Mouse (Mus musculus) fat pad, adult 2 months (tissue): ENCODE measurements around the gene Gm49776.
"Not testable (repeated sequence)": the region's sequence is repeated elsewhere in the genome, so short reads cannot be mapped to it uniquely, and the experiment has no call there.

Experiments
- DNase-seq: peaks from one replicate; pipeline ENCODE4 v3.0.0-alpha.2; 2011; ENCODE audit warnings: low read depth, low spot score; ENCODE audit errors: extremely low read depth

Gm49776 gene

GRCm38 (mm10) chr16:18258221-18258620, at the start of gene Gm49776:
Gm49776 (minus strand) TSS chr16:18258321.
- no peak for DNase-seq

DNA sequence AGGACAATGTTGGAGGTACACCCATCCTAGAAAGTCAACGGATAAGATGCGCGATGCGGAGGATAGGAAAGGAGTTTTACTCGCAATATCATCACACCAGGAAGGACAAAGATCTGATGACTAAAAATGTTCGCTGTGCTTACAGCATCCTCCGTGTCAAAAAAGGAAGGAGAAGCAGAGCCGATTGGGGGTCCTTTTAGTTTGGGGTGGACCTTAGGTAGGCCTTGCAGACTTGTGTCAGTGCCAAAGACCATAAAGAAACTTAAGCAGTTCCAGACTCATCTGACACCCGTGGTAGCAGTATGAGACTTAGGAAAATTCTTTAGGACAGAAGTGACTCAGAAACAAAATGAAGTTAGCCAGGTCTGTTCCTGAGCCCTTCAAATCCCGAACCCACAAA, 31.5 kb upstream of the Gm49776 start:
- not testable (repeated sequence) for DNase-seq

- peak; percentile 31 for DNase-seq
Observed at GRCm38 (mm10) chr16:18289067-18289588, 31.0 kb upstream of the Gm49776 start, which contains the start of gene Dgcr8. Dgcr8 (minus strand) TSS chr16:18289246.

DNA sequence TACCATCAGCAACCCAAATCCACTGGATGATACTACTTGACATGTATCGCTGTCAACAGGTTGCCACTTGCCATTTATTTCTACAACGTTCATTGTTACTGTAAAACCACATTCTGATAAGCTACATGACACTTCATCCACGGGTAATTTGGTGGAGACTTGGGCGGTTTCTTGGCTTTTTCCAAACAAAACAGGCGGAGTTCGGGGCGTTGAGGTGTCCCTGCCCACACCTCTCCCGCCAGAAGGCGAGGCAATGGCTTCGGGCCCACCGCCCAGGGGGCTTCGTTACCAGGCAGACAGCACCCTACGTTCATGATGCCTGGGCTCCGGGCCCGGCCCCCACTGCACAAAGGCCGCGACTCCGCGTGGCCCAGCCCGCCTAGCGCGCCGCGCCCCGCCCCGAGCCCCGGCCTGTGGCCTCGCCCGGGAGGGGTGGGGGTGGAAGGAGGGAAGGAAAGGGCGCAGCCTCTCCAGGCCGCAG, 30.5 kb upstream of the Gm49776 start:
- DNase-seq: no peak

GRCm38 (mm10) chr16:18288166-18288565, 30.0 kb upstream of the Gm49776 start:
- DNase-seq: no peak

DNA sequence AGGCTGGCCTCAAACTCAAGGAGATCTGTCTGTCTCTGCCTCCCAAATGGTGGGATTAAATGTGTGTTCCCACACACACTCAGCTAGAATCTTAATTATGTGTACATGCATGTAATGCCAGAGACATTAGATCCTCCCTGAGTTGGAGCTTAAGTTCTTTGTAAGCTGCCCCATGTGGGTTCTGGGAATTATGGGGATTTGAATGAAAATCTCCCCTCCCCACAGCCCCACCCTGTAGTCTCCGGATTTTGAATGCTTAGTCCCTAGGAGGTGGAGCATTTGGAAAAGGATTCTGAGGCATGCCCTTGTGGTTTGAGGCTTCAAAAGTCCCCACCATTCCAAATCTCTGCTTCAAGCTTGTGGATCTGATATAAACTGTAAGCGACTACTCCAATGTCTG, 17.0 kb upstream of the Gm49776 start:
- no peak for DNase-seq

GRCm38 (mm10) chr16:18268182-18268581, 10.1 kb upstream of the Gm49776 start:
- DNase-seq: no peak

DNA sequence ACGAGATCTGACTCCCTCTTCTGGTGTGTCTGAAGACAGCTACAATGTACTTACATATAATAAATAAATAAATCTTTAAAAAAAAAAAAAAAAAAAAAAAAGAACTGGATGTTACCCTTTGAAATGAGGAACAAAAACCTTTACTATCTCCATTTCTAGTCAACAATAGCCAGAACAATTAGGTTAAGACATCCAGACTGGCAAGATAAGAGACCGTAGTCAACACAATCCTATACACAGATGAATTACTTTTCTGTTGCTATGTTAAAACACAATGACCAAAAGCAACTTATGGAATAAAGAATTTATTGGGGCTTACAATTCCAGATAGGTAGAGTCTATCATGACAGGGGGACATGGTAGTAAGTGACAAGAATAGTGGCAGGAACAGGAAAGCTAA, 6.9 kb upstream of the Gm49776 start:
- DNase-seq: no peak

DNA sequence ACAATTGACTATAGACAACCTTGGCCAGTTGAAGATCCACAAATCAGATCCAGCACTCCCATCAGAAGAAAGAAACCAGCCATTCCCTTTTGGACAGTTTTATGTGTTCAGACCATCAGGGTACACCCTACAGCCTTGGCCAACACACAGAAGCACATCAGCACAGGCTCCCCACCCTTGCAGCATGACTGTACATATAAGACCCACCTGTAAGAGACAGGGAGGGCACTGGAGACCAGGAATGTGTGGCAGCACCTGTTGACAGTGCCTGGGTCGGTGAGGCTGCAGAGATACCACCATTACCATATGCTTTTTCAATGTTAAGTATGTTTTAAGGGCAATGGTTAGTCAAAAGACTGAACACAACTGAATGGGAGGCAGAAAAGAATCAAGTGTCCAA, 4.3 kb downstream of the Gm49776 start:
- DNase-seq: no peak

DNA sequence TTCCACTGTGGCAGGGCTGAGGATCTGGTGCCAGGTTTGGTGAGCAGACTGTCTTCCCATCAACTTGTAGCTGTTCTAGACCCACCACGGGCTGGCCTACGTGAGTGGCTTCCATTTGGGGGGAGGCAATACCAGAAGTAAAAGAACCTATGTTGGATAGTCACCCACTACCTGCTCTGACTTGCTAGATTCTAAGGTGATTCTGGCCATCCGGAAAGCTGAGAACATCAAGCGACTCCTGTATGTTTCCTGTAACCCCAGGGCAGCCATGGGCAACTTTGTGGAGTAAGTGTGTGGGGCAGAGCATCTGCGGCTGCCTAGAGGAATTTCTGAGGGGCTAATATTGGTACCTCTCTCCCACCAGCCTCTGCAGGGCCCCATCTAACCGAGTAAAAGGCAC, 5.4 kb downstream of the Gm49776 start:
- no peak for DNase-seq

DNA sequence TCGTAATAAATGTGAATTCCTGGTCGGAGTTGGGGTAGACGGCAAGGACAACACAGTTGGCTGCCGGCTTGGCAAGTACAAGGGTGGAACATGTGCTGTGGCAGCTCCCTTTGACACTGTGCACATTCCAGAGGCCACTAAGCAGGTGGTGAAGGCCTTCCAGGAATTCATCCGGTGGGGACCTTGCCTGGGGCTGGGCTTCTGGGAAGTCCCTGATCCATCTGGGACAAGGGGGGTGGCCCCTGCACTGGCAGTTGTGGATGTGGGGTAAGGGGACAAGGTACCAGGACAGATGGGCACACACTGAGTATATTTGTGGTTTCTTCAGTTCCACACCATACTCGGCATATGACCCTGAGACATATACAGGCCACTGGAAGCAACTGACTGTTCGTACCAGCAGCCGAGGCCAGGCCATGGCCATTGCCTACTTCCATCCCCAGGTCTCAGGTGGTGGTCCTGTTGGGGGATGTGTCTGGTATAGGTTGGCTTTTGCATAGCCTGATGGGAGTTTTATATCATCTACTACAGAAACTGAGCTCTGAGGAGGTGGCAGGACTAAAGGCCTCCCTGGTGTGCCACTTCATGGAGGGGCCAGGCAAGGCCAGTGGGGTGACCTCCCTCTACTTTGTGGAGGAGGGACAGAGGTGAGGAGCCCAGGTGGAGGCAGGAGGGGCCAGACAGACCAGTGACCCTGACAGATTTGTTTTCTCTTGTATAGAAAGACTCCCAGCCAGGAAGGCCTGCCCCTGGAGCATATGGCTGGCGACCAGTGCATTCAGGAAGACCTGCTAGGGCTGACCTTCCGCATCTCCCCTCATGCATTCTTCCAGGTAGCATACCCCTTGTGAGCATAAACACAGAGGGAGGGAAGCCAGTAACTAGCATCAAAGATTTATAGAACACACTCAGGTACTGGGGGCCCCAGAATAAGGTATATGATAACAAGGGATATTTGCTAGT, 7.0 kb downstream of the Gm49776 start:
- no peak for DNase-seq

DNA sequence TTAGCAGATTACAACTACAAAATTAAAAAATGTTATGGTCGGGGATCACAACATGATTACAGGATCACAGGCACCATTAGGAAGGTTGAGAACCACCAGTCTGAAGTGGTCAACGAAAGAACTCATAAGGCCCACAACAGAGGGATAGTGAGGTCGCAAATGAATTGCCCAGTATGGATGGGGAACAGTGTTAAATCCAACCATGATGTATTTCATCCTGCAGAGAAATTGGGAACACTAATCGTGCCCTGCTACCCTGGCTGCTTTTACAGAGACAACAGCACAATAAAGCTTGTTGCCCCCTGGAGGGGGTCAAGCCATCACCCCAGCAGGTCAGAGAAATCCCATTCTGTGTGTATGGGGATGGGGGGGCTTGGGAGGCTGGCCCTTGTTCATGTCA, 7.9 kb downstream of the Gm49776 start:
- DNase-seq: no peak

DNA sequence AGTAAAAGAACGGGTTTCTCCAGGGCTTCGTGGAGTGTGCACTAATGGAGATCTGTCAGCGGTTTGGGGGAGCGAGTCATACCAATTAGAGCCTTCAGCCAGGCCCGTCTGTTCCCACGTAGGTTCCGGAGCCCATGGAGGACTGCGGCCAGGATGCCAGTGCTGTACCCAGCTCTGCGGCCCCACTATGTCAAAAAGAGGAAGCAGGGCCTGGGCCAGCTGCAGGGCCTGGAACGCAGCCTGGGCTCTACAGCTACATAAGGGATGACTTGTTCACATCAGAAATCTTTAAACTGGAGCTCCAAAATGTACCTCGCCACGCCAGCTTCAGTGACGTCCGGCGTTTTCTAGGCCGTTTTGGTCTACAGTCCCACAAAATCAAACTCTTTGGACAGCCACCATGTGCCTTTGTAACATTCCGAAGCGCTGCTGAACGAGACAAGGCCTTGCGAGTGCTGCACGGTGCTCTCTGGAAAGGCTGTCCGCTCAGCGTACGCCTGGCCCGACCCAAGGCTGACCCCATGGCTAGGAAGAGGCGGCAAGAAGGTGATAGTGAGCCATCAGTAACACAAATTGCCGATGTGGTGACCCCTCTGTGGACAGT, 8.7 kb downstream of the Gm49776 start:
- DNase-seq: no peak

DNA sequence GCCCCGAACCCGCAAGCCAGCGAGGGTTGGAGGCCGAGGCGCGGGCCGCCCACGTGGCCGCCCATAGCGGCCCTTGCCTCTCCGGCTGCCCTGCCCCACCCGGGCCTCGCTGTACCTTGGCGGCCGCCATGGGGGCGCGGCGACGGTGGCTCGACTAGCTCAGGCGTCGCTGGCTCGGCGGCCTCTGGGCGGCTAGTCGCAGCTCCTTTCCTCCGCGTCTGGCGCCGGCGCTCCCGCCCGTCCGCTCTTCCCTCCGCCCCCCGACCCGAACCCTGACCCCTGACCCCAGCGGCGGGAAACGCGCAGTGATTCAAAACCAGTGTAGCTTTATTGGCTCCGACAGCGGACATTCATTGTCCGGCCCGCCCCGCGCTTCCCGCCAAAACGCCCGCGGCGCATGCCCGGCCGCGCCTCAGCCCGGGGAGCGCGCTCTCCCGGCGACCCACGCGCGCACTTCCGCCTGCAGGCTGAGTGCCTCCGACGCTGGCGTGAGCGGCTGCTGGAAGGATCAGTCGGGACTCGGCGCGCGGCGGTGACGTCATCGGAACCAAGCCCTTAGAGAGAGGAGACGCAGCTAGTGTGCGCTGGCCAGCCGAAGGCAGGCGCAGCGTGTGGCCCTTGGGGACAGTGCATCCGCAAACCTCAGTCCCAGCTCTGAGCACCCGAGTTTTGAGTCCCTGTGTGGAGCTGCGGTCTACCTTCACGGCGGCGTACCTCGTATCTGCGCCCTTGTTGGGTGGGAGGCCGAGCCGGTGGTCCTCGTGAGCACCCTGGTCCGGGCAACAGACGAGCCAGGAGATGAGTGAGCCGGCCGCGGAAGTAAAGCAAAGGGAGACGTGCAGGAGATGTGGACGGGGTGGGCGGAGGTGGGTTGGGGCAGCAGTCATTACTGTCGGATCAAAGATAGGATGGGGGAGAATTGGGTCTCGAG, 9.4 kb downstream of the Gm49776 start, which contains the start of the genes Trmt2a and Ranbp1:
TSS of gene Trmt2a (plus strand) at position 247 of the 931 bp plus-strand sequence.
TSS of gene Ranbp1 (minus strand) at position 300 of the 931 bp plus-strand sequence.
- peak; percentile 43 for DNase-seq

- DNase-seq: no peak
Observed at GRCm38 (mm10) chr16:18247521-18248399, 10.4 kb downstream of the Gm49776 start.

DNA sequence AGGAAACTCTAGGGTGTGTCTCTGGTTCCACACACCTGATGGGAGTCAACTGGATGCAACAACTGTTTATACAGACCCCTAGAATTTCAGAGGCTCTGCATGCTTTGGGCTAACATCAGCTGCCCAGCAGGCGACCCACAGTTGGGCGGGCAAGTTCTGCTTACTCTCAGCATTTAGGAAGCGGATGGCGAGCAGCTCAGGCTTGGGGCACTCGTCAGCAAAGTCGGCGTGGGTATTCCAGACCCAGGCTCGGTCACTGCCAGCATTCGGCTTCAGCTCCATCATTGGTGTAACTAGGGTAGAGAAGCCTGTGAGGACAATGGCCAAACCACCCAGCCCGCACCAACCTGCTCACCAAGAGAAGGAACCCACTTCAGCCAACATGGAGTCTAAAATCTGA, 16.5 kb downstream of the Gm49776 start:
- no peak for DNase-seq

- no peak for DNase-seq
Observed at GRCm38 (mm10) chr16:18236676-18237501, 21.2 kb downstream of the Gm49776 start.

GRCm38 (mm10) chr16:18235389-18236065, 22.6 kb downstream of the Gm49776 start:
- DNase-seq: no peak
